Mouse (Mus musculus): ENCODE results near the gene Amacr. TPM values are rescaled to one million over a fixed set of nuclear protein-coding genes. Genes with fewer than 3 reads are reported as not detected.
"Not testable (repeated sequence)": the region's sequence is repeated elsewhere in the genome, so short reads cannot be mapped to it uniquely, and the experiment has no call there.

Amacr gene
- polyA plus RNA-seq, 2 experiments: 25.3 to 25.7 TPM

DNA sequence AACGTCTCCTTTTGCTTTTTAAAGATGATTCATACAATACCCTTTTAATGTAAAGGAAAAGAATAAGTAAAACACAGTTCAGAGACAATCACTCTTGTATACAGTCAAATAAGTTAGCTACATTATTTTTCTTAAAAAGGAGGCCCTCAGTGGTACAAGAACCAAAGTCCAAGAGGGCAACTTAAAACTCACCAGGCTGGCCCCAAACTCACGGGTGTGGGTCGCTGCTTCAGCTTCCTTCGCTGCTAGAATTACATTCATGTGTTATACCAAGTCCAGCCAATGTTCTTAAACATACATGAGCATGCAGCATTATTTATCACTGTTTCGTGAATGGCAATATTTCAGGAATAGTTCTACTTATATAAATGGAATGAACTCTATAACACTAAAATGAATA is 10.8 kb upstream of the Amacr start:
- DNase-seq (ENCODE audit: low spot score) (no peak), ATAC-seq (ENCODE audit: low FRiP score, low read depth) (no peak)
- 87% methylated on average over 5 of the region's 5 CpGs for WGBS
- Histone ChIP-seq H3K36me3 (ENCODE audit: control insufficient read depth, insufficient read depth, low read length) (no peaks in the 10 kb centered on the region), H3K9ac (ENCODE audit: low read depth, low read length, severe bottlenecking) (no peak overlapping the region), H3K27me3 (ENCODE audit: control insufficient read depth, insufficient read depth, low read length) (no peaks in the 10 kb centered on the region), H3K4me3 (replicated peaks; ENCODE audit: low read length) (no peak overlapping the region), H3K4me2 (replicated peaks; ENCODE audit: low read depth, low read length, severe bottlenecking) (no peak overlapping the region), H3K27ac (replicated peaks; ENCODE audit: low read depth, low read length) (no peak overlapping the region), H3K4me1 (ENCODE audit: control insufficient read depth, insufficient read depth, low read length) (no peaks in the 10 kb centered on the region), H3K9me3 (ENCODE audit: control insufficient read depth, low read length) (no peaks in the 10 kb centered on the region)
- TF ChIP-seq POLR2A (IDR thresholded peaks at IDR 0.05; ENCODE audit: borderline replicate concordance, extremely low read depth, insufficient read depth, insufficient read length): no peak

DNA sequence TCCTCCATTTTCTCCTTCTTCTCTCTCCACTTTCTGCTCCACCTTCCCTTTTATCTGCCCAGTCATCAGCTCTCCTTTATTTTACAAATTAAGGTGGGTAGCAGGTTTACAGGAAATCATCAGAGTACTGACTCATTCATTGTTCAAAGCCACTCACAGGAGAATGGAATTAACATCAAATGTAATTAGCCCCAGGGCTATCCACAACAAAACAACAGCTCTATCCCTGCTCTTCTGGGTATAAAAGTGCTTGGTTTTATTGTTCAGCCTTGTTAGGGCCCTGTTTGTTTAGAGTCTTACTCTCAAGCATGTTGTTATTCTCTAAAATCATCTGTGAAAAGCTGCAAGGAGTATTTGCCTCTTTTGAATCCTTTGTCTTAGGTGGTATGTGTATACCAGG is 4.4 kb upstream of the Amacr start:
- Histone ChIP-seq H3K27ac (replicated peaks; ENCODE audit: low read depth, low read length) (no peak overlapping the region), H3K9ac (ENCODE audit: low read depth, low read length, severe bottlenecking) (no peak overlapping the region), H3K27me3 (ENCODE audit: control insufficient read depth, insufficient read depth, low read length) (no peaks in the 10 kb centered on the region), H3K4me2 (replicated peaks; ENCODE audit: low read depth, low read length, severe bottlenecking) (no peak overlapping the region), H3K36me3 (ENCODE audit: control insufficient read depth, insufficient read depth, low read length) (no peaks in the 10 kb centered on the region), H3K9me3 (ENCODE audit: control insufficient read depth, low read length) (no peaks in the 10 kb centered on the region), H3K4me3 (replicated peaks; ENCODE audit: low read length) (no peak overlapping the region), H3K4me1 (ENCODE audit: control insufficient read depth, insufficient read depth, low read length) (peaks cover 6% of the 10 kb centered on the region; the same call in 1 of the 2 replicates)
- DNase-seq (ENCODE audit: low spot score) (no peak), ATAC-seq (ENCODE audit: low FRiP score, low read depth) (no peak)
- no peak for TF ChIP-seq POLR2A (IDR thresholded peaks at IDR 0.05; ENCODE audit: borderline replicate concordance, extremely low read depth, insufficient read depth, insufficient read length)

DNA sequence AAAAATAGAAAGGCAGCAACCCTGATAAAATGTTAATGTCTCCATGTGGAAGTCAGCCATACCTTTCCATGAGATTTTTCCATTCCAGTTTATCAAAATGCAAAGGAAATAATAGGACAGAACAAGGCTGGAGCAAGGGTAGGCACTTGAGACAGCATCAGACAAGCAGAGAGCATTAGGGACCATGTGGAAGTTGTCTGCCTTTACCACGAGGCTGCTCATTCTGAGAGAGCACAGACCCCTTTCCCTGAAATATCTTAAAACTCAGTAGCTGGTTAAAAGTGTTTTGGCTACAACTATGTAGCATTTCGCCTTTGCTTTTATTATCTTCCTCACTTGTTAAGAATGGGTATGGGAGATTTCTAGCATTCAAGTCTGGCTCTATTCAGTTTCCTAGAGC is 844 bp upstream of the Amacr start:
- Histone ChIP-seq H3K9ac (ENCODE audit: low read depth, low read length, severe bottlenecking) (peak overlapping the region; percentile 69; the same call in 1 of the 2 replicates), H3K4me3 (replicated peaks; ENCODE audit: low read length) (peak overlapping the region; percentile 62), H3K4me1 (ENCODE audit: control insufficient read depth, insufficient read depth, low read length) (peaks cover 9% of the 10 kb centered on the region; the same call in 1 of the 2 replicates)

DNA sequence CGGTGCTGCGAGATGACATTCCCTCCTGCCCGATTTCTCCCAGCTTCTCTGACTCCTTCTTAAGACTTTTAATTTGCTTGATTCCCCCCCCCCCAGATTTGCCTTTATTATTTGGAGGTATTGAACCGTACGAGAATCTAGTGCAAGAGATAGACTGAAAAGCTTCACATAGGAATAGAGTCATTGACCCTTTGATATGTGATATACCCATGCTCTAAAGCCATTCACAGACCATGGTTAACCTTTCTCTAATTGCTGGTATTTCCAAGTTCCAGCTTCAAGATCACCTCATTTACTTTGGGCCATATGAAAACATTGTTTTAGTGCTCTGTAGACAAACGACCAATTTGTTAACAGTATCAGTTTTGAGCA is 494 bp downstream of the Amacr start:
- Histone ChIP-seq H3K27ac (replicated peaks; ENCODE audit: low read depth, low read length) (peak overlapping the region; percentile 89), H3K27me3 (ENCODE audit: control insufficient read depth, insufficient read depth, low read length) (no peaks in the 10 kb centered on the region), H3K36me3 (ENCODE audit: control insufficient read depth, insufficient read depth, low read length) (0 out of 2 replicates have a peak, but pooled peaks cover 8% of the 10 kb centered on the region), H3K4me3 (replicated peaks; ENCODE audit: low read length) (peak overlapping the region; percentile 62), H3K4me1 (ENCODE audit: control insufficient read depth, insufficient read depth, low read length) (peaks cover 9% of the 10 kb centered on the region; the same call in 1 of the 2 replicates), H3K9ac (ENCODE audit: low read depth, low read length, severe bottlenecking) (peak overlapping the region; percentile 69), H3K9me3 (ENCODE audit: control insufficient read depth, low read length) (no peaks in the 10 kb centered on the region), H3K4me2 (replicated peaks; ENCODE audit: low read depth, low read length, severe bottlenecking) (peak overlapping the region; percentile 62)
- WGBS: 6% methylated on average over 6 of the region's 6 CpGs
- ATAC-seq (ENCODE audit: low FRiP score, low read depth) (0 out of 2 replicates have a peak, but pooled peaks have one; percentile 4), DNase-seq (ENCODE audit: low spot score) (no peak)
- TF ChIP-seq POLR2A (IDR thresholded peaks at IDR 0.05; ENCODE audit: borderline replicate concordance, extremely low read depth, insufficient read depth, insufficient read length): no peak

More for the DNA sequence above, 844 bp upstream of the Amacr start:
- ATAC-seq (ENCODE audit: low FRiP score, low read depth) (no peak), DNase-seq (ENCODE audit: low spot score) (no peak)
- Histone ChIP-seq H3K4me2 (replicated peaks; ENCODE audit: low read depth, low read length, severe bottlenecking) (peak overlapping the region; percentile 62), H3K36me3 (ENCODE audit: control insufficient read depth, insufficient read depth, low read length) (0 out of 2 replicates have a peak, but pooled peaks cover 4% of the 10 kb centered on the region), H3K27me3 (ENCODE audit: control insufficient read depth, insufficient read depth, low read length) (no peaks in the 10 kb centered on the region), H3K27ac (replicated peaks; ENCODE audit: low read depth, low read length) (no peak overlapping the region), H3K9me3 (ENCODE audit: control insufficient read depth, low read length) (no peaks in the 10 kb centered on the region)
- TF ChIP-seq POLR2A (IDR thresholded peaks at IDR 0.05; ENCODE audit: borderline replicate concordance, extremely low read depth, insufficient read depth, insufficient read length): no peak
- WGBS: 63% methylated on average over 2 of the region's 2 CpGs

DNA sequence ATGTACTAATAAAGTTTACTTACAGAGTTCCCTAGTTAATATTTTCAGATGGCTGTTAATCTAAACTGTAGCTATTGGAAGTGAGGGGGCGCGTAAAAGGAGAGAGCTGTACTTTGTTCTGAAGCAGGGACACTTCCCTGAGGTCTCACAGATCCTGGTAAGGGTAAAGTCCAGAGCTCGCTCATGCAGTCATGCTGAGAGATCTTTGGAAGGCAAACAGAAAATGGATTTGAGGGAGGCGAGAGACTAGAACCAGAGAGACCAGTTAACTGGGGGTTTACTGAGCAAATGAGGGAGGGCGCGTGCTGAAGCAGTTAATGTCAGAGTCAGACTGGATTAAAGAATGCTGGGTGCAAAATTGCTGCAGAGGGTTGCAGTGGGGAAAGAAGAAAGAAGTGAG is 4.2 kb downstream of the Amacr start:
- peaks cover 22% of the 10 kb centered on the region; the same call in 1 of the 2 replicates for H3K36me3 ChIP-seq (ENCODE audit: control insufficient read depth, insufficient read depth, low read length)
- H3K27ac ChIP-seq (replicated peaks; ENCODE audit: low read depth, low read length): no peak overlapping the region
- 81% methylated on average over 6 of the region's 6 CpGs for WGBS
- no peak overlapping the region for H3K9ac ChIP-seq (ENCODE audit: low read depth, low read length, severe bottlenecking)
- no peak for ATAC-seq (ENCODE audit: low FRiP score, low read depth)
- TF ChIP-seq POLR2A (IDR thresholded peaks at IDR 0.05; ENCODE audit: borderline replicate concordance, extremely low read depth, insufficient read depth, insufficient read length): no peak
- no peak overlapping the region for H3K4me3 ChIP-seq (replicated peaks; ENCODE audit: low read length)
- peaks cover 8% of the 10 kb centered on the region; the same call in 1 of the 2 replicates for H3K4me1 ChIP-seq (ENCODE audit: control insufficient read depth, insufficient read depth, low read length)
- no peaks in the 10 kb centered on the region for H3K27me3 ChIP-seq (ENCODE audit: control insufficient read depth, insufficient read depth, low read length)
- H3K9me3 ChIP-seq (ENCODE audit: control insufficient read depth, low read length): no peaks in the 10 kb centered on the region
- H3K4me2 ChIP-seq (replicated peaks; ENCODE audit: low read depth, low read length, severe bottlenecking): no peak overlapping the region
- no peak for DNase-seq (ENCODE audit: low spot score)

DNA sequence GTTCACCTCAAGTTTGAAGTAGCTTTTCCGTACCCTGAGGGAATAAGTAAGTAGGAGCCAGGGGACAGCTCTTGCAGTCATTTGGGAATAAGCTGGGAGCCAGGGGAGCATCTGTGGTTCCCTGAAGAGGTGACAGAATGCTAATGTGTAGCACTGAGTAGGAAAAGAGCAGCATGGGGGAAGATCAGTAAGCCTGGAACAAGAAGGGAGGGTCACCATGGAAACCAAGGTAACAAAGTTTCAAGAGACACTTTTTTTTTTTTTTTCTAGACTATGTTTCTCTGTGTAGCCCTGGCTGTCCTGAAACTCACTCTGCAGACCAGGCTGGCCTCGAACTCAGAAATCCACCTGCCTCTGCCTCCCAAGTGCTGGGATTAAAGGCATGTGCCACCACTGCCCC is 4.9 kb downstream of the Amacr start:
- 80% methylated on average over 2 of the region's 2 CpGs for WGBS
- not testable (repeated sequence) for H3K27ac ChIP-seq (replicated peaks; ENCODE audit: low read depth, low read length); H3K27me3 ChIP-seq (ENCODE audit: control insufficient read depth, insufficient read depth, low read length); H3K4me1 ChIP-seq (ENCODE audit: control insufficient read depth, insufficient read depth, low read length); H3K9me3 ChIP-seq (ENCODE audit: control insufficient read depth, low read length); ATAC-seq (ENCODE audit: low FRiP score, low read depth); H3K4me3 ChIP-seq (replicated peaks; ENCODE audit: low read length); H3K9ac ChIP-seq (ENCODE audit: low read depth, low read length, severe bottlenecking); H3K4me2 ChIP-seq (replicated peaks; ENCODE audit: low read depth, low read length, severe bottlenecking); DNase-seq (ENCODE audit: low spot score)
- H3K36me3 ChIP-seq (ENCODE audit: control insufficient read depth, insufficient read depth, low read length): peaks cover 23% of the 10 kb centered on the region; the same call in 1 of the 2 replicates
